Mouse (Mus musculus) MEL (cell line): ENCODE data around the gene Tmem179b. TPM values are rescaled to one million over a fixed set of nuclear protein-coding genes. Genes with fewer than 3 reads are reported as not detected.

Experiments
- DNase-seq: peaks from one replicate; pipeline ENCODE4 v3.0.0; 2011; ENCODE audit warnings: low read depth, low spot score
- H3K27ac ChIP-seq: 2 replicates; pipeline ENCODE4 v1.5.1; 2012; ENCODE audit warnings: low read depth, mild to moderate bottlenecking, control low read depth, low read length, moderate library complexity; ENCODE audit not compliant: control insufficient read depth
- H3K27me3 ChIP-seq, 2 experiments: fragments of 150-350 bp in 1 of 2; sonication (generic) in 1 of 2; 2 replicates each; pipeline ENCODE4 v1.6.1; 2012; ENCODE audit warnings: low read length in 2 of 2, mild to moderate bottlenecking in 2 of 2, improper control_type of control experiment in 1 of 2, moderate library complexity in 1 of 2; ENCODE audit not compliant: insufficient read depth in 2 of 2, control insufficient read depth in 1 of 2
- H3K36me3 ChIP-seq, 2 experiments: 2 replicates each; pipeline ENCODE4 v1.6.1; 2012 to 2014; ENCODE audit warnings: low read length in 2 of 2, improper control_type of control experiment in 1 of 2, inconsistent platforms in 1 of 2, mild to moderate bottlenecking in 1 of 2; ENCODE audit not compliant: insufficient read depth in 2 of 2, control insufficient read depth in 1 of 2
- H3K4me1 ChIP-seq, 2 experiments: fragments of 150-350 bp in 1 of 2; sonication (generic) in 1 of 2; 2 replicates each; pipeline ENCODE4 v1.6.1; 2012; ENCODE audit warnings: low read length in 2 of 2, improper control_type of control experiment in 1 of 2, mild to moderate bottlenecking in 1 of 2; ENCODE audit not compliant: insufficient read depth in 2 of 2, control insufficient read depth in 1 of 2
- H3K4me3 ChIP-seq, 2 experiments: fragments of 150-350 bp in 1 of 2; sonication (generic) in 1 of 2; 2 replicates each; pipeline ENCODE4 v1.5.1; 2012; ENCODE audit warnings: low read depth in 2 of 2, low read length in 2 of 2, mild to moderate bottlenecking in 2 of 2, moderate library complexity in 2 of 2, control low read depth in 1 of 2, improper control_type of control experiment in 1 of 2; ENCODE audit not compliant: control insufficient read depth in 1 of 2, insufficient read depth in 1 of 2
- H3K79me2 ChIP-seq: 2 replicates; pipeline ENCODE4 v1.6.1; 2012; ENCODE audit warnings: mild to moderate bottlenecking, low read length, moderate library complexity; ENCODE audit not compliant: control insufficient read depth, poor library complexity, insufficient read depth
- H3K9ac ChIP-seq: 2 replicates; pipeline ENCODE4 v1.6.1; 2012; ENCODE audit warnings: low read depth, mild to moderate bottlenecking, control low read depth, low read length, moderate library complexity; ENCODE audit not compliant: control insufficient read depth, poor library complexity, severe bottlenecking
- H3K9me3 ChIP-seq: fragments of 150-350 bp; sonication (generic); replicated peaks from 2 replicates; pipeline ENCODE4 v1.6.1; 2012; ENCODE audit warnings: mild to moderate bottlenecking, low read length, improper control_type of control experiment, moderate library complexity; ENCODE audit not compliant: insufficient read depth
- BHLHE40 ChIP-seq: IDR thresholded peaks from 2 replicates; pipeline ENCODE4 v1.6.1; 2012; ENCODE audit warnings: low read depth, mild to moderate bottlenecking, inconsistent platforms, low read length, improper control_type of control experiment, borderline replicate concordance
- CHD1 ChIP-seq: IDR thresholded peaks from 2 replicates; pipeline ENCODE4 v1.6.1; 2012; ENCODE audit warnings: low read depth, mild to moderate bottlenecking, inconsistent platforms, low read length, improper control_type of control experiment
- CHD2 ChIP-seq: IDR thresholded peaks from 2 replicates; pipeline ENCODE4 v1.6.1; 2011; ENCODE audit warnings: low read length, improper control_type of control experiment
- CTCF ChIP-seq, 3 experiments: IDR thresholded peaks in 2 of 3; conservative IDR thresholded peaks in 1 of 3; 2 replicates each; pipeline ENCODE4 v1.5.1; 2011 to 2012; ENCODE audit warnings: low read length in 3 of 3, low read depth in 2 of 3, mild to moderate bottlenecking in 2 of 3, improper control_type of control experiment in 1 of 3, inconsistent platforms in 1 of 3, mixed read lengths in 1 of 3, moderate library complexity in 1 of 3; ENCODE audit not compliant: control insufficient read depth in 1 of 3, insufficient read depth in 1 of 3, poor library complexity in 1 of 3, severe bottlenecking in 1 of 3
- E2F4 ChIP-seq: IDR thresholded peaks from 2 replicates; pipeline ENCODE4 v1.6.1; 2011; ENCODE audit warnings: low read depth, low read length, improper control_type of control experiment, borderline replicate concordance
- ELF1 ChIP-seq: IDR thresholded peaks from 2 replicates; pipeline ENCODE4 v1.6.1; 2014; ENCODE audit warnings: low read depth, mild to moderate bottlenecking, inconsistent platforms, low read length, improper control_type of control experiment, moderate library complexity
- EP300 ChIP-seq, 2 experiments: IDR thresholded peaks; 2 replicates each; pipeline ENCODE4 v1.6.1; 2011; ENCODE audit warnings: improper control_type of control experiment in 2 of 2, low read length in 2 of 2, low read depth in 1 of 2, mild to moderate bottlenecking in 1 of 2
- GABPA ChIP-seq: IDR thresholded peaks from 2 replicates; pipeline ENCODE4 v1.6.1; 2012; ENCODE audit warnings: low read depth, mild to moderate bottlenecking, inconsistent platforms, low read length, improper control_type of control experiment, moderate library complexity
- GATA1 ChIP-seq: IDR thresholded peaks from 2 replicates; pipeline ENCODE4 v1.6.1; 2011; ENCODE audit warnings: low read depth, low read length, improper control_type of control experiment
- HCFC1 ChIP-seq: IDR thresholded peaks from 2 replicates; pipeline ENCODE4 v1.6.1; 2012; ENCODE audit warnings: low read depth, mild to moderate bottlenecking, inconsistent platforms, low read length, improper control_type of control experiment, moderate library complexity
- JUND ChIP-seq: IDR thresholded peaks from 2 replicates; pipeline ENCODE4 v1.6.1; 2011; ENCODE audit warnings: low read depth, mild to moderate bottlenecking, improper control_type of control experiment, low read length
- KAT2A ChIP-seq: conservative IDR thresholded peaks from 2 replicates; pipeline ENCODE4 v1.6.1; 2012; ENCODE audit warnings: low read depth, low read length, improper control_type of control experiment, inconsistent platforms
- MAFK ChIP-seq: IDR thresholded peaks from 2 replicates; pipeline ENCODE4 v1.6.1; 2011; ENCODE audit warnings: low read depth, mild to moderate bottlenecking, low read length, improper control_type of control experiment, borderline replicate concordance
- MAZ ChIP-seq: IDR thresholded peaks from 2 replicates; pipeline ENCODE4 v1.6.1; 2012; ENCODE audit warnings: low read depth, mild to moderate bottlenecking, inconsistent platforms, low read length, improper control_type of control experiment
- MEF2A ChIP-seq: IDR thresholded peaks from 2 replicates; pipeline ENCODE4 v1.6.1; 2014; ENCODE audit warnings: low read depth, mild to moderate bottlenecking, inconsistent platforms, low read length, improper control_type of control experiment; ENCODE audit not compliant: poor library complexity, insufficient replicate concordance, severe bottlenecking; ENCODE audit errors: extremely low read depth
- MXI1 ChIP-seq: IDR thresholded peaks from 2 replicates; pipeline ENCODE4 v1.6.1; 2011; ENCODE audit warnings: mild to moderate bottlenecking, low read depth, low read length, improper control_type of control experiment
- MYB ChIP-seq: IDR thresholded peaks from 2 replicates; pipeline ENCODE4 v1.6.1; 2011; ENCODE audit warnings: mild to moderate bottlenecking, low read depth, low read length, improper control_type of control experiment
- NELFE ChIP-seq: IDR thresholded peaks from 2 replicates; pipeline ENCODE4 v1.6.1; 2011; ENCODE audit warnings: low read depth, low read length, improper control_type of control experiment
- NRF1 ChIP-seq: IDR thresholded peaks from 2 replicates; pipeline ENCODE4 v1.6.1; 2014; ENCODE audit warnings: low read depth, mild to moderate bottlenecking, inconsistent platforms, low read length, improper control_type of control experiment, moderate library complexity; ENCODE audit not compliant: poor library complexity, insufficient read depth, severe bottlenecking
- POLR2A ChIP-seq, 2 experiments: IDR thresholded peaks; 2 replicates each; pipeline ENCODE4 v1.6.1; 2011 to 2012; ENCODE audit warnings: low read length in 2 of 2, mild to moderate bottlenecking in 2 of 2, control low read depth in 1 of 2, improper control_type of control experiment in 1 of 2, low read depth in 1 of 2, moderate library complexity in 1 of 2; ENCODE audit not compliant: control insufficient read depth in 1 of 2, insufficient read depth in 1 of 2, poor library complexity in 1 of 2
- POLR2AphosphoS2 ChIP-seq: IDR thresholded peaks from 2 replicates; pipeline ENCODE4 v1.6.1; 2011; ENCODE audit warnings: low read length, improper control_type of control experiment
- POLR2AphosphoS5 ChIP-seq: IDR thresholded peaks from 2 replicates; pipeline ENCODE4 v1.6.1; 2012; ENCODE audit warnings: low read depth, borderline replicate concordance, mild to moderate bottlenecking, inconsistent platforms, low read length, moderate library complexity, mixed read lengths
- RCOR1 ChIP-seq: IDR thresholded peaks from 2 replicates; pipeline ENCODE4 v1.6.1; 2012; ENCODE audit warnings: low read depth, mild to moderate bottlenecking, inconsistent platforms, low read length, improper control_type of control experiment
- SIN3A ChIP-seq: IDR thresholded peaks from 2 replicates; pipeline ENCODE4 v1.6.1; 2012; ENCODE audit warnings: low read length, improper control_type of control experiment, inconsistent platforms
- SMC3 ChIP-seq: IDR thresholded peaks from 2 replicates; pipeline ENCODE4 v1.6.1; 2011; ENCODE audit warnings: low read depth, low read length, improper control_type of control experiment
- TAL1 ChIP-seq: IDR thresholded peaks from 2 replicates; pipeline ENCODE4 v1.6.1; 2012; ENCODE audit warnings: mild to moderate bottlenecking, inconsistent platforms, low read length, moderate library complexity, mixed read lengths
- TBP ChIP-seq: IDR thresholded peaks from 2 replicates; pipeline ENCODE4 v1.8.0; 2011; ENCODE audit warnings: low read depth, low read length, improper control_type of control experiment
- ZC3H11A ChIP-seq: IDR thresholded peaks from 2 replicates; pipeline ENCODE4 v1.6.1; 2012; ENCODE audit warnings: low read depth, mild to moderate bottlenecking, inconsistent platforms, low read length, improper control_type of control experiment
- ZKSCAN1 ChIP-seq: IDR thresholded peaks from 2 replicates; pipeline ENCODE4 v1.6.1; 2012; ENCODE audit warnings: low read depth, mild to moderate bottlenecking, inconsistent platforms, low read length, improper control_type of control experiment, moderate library complexity
- ZMIZ1 ChIP-seq: IDR thresholded peaks from 2 replicates; pipeline ENCODE4 v1.6.1; 2012; ENCODE audit warnings: low read depth, mild to moderate bottlenecking, inconsistent platforms, low read length, improper control_type of control experiment, moderate library complexity
- ZNF384 ChIP-seq: IDR thresholded peaks from 2 replicates; pipeline ENCODE4 v1.6.1; 2012; ENCODE audit warnings: low read depth, mild to moderate bottlenecking, inconsistent platforms, low read length, improper control_type of control experiment
- polyA plus RNA-seq, 2 experiments: library from polyadenylated mRNA; stranded (reverse) in 1 of 2; unstranded in 1 of 2; fragments of >175 nt in 1 of 2; fragments of >200 nt in 1 of 2; gene quantifications; 2 replicates each; pipeline versions ENCODE4 v1.2.1 to v1.2.4; 2012; ENCODE audit warnings: low replicate concordance in 2 of 2, low read depth in 1 of 2; ENCODE audit not compliant: insufficient read length in 2 of 2, insufficient read depth in 1 of 2, missing spikeins in 1 of 2
- total RNA-seq: library from RNA; depleted of rRNA; stranded (reverse); fragments of 300-350 nt; gene quantifications from 2 replicates; pipeline ENCODE4 v1.2.3, GENCODE M21; 2012

Tmem179b gene
- total and polyA plus RNA-seq, 3 experiments = 60.0 to 101 TPM; not detected in 1

- TF ChIP-seq RCOR1 (no peak), GABPA (no peak), ZKSCAN1 (no peak), MYB (no peak), TBP (peak; percentile 59)
- TF ChIP-seq, all 39 proteins: peak for 23
These were observed 45.5 kb upstream of the Tmem179b start, which contains the start of gene Hnrnpul2 (continued) for GRCm38 (mm10) chr19:8819596-8820423.

- peaks cover 53% of the 10 kb centered on the region for H3K79me2 ChIP-seq
- peaks cover 8 to 31% of the 10 kb centered on the region in 2 experiments for H3K36me3 ChIP-seq
- peak within 1 kb of the TSS; percentile 93 for H3K9ac ChIP-seq
- H3K4me1 ChIP-seq = peaks cover 5 to 11% of the 10 kb centered on the region in 2 experiments; a peak in 3 of 4 replicates
- H3K4me3 ChIP-seq = peak within 1 kb of the TSS; percentile 96 to 98
- no peaks in the 10 kb centered on the region for H3K9me3 ChIP-seq
- peak within 1 kb of the TSS; percentile 98 for H3K27ac ChIP-seq
- peak; percentile 99 for DNase-seq
- no peaks in the 10 kb centered on the region for H3K27me3 ChIP-seq
- TF ChIP-seq MAFK (no peak), ZC3H11A (no peak), POLR2AphosphoS2 (peak; percentile 65; the same call in 1 of the 2 replicates), MAZ (peak; percentile 48; the same call in 1 of the 2 replicates), SIN3A (peak; percentile 94), NRF1 (peak; percentile 59), POLR2AphosphoS5 (no peak), ZNF384 (peak; percentile 95), EP300 (IDR thresholded peaks at IDR 0.05; ENCODE audit: low read depth in 1 of 2, low read length in 2 of 2) (no peak), BHLHE40 (no peak), HCFC1 (peak; percentile 80), POLR2A (IDR thresholded peaks at IDR 0.05; ENCODE audit: control insufficient read depth in 1 of 2, insufficient read depth in 1 of 2, low read depth in 1 of 2, low read length in 2 of 2, poor library complexity in 1 of 2) (peak in 1 of 2 experiments; percentile 88; a peak in 2 of 4 replicates), SMC3 (no peak), KAT2A (peak; percentile 67), GATA1 (peak; percentile 45; the same call in 1 of the 2 replicates), ELF1 (peak; percentile 91), JUND (no peak), MYB (0 out of 2 replicates have a peak, but pooled peaks have one; percentile 11), NELFE (peak; percentile 83), MEF2A (no peak), CHD1 (no peak; the same call in 1 of the 2 replicates), ZMIZ1 (no peak; the same call in 1 of the 2 replicates), MXI1 (peak; percentile 27), CHD2 (peak; percentile 87), E2F4 (no peak), CTCF (IDR thresholded peaks at IDR 0.05 in 2 of 3, conservative IDR thresholded peaks at IDR 0.05 in 1 of 3; ENCODE audit: control insufficient read depth in 1 of 3, insufficient read depth in 1 of 3, low read depth in 2 of 3, low read length in 3 of 3, poor library complexity in 1 of 3, severe bottlenecking in 1 of 3) (no peak), RCOR1 (no peak), TAL1 (no peak), ZKSCAN1 (no peak)
These were observed 44.7 kb upstream of the Tmem179b start, which contains the start of gene Ttc9c for GRCm38 (mm10) chr19:8818801-8819595. TSS of gene Ttc9c (minus strand) at chr19:8819333.
